Mouse (Mus musculus): Measurements from ENCODE around the gene Cbr3. TPM values are rescaled to one million over a fixed set of nuclear protein-coding genes. Genes with fewer than 3 reads are reported as not detected.

The Cbr3 gene
- total RNA-seq, 2 experiments from 2014 or later, result 2.7 to 3.4 TPM

GRCm38 (mm10) chr16:93710924-93711323, 27.9 kb downstream of the Cbr3 start:
- peak; percentile 70 to 84 for DNase-seq
- intact Hi-C loops (cut with DNase I), result loop anchor here (10.0 kb wide), 1 partner anchor 54 kb away; no protein-coding TSS in a partner anchor

GRCm38 (mm10) chr16:93711411-93712188, 28.6 kb downstream of the Cbr3 start, which contains the start of gene Dop1b:
Gene Dop1b, plus strand, starts transcription at chr16:93711904.
- intact Hi-C loops (cut with DNase I), result loop anchor here (10.0 kb wide), 1 partner anchor 53 kb away; no protein-coding TSS in a partner anchor
- peak; percentile 99 to 100 for DNase-seq

GRCm38 (mm10) chr16:93712189-93712885, 29.3 kb downstream of the Cbr3 start:
- intact Hi-C loops (cut with DNase I), result loop anchor here (10.0 kb wide), 1 partner anchor 52 kb away; no protein-coding TSS in a partner anchor
- no peak for DNase-seq

- intact Hi-C loops (cut with DNase I), result loop anchor here (10.0 kb wide), 1 partner anchor 52 kb away; no protein-coding TSS in a partner anchor
- no peak for DNase-seq
Observed at GRCm38 (mm10) chr16:93712966-93713365, 30.0 kb downstream of the Cbr3 start.

GRCm38 (mm10) chr16:93714426-93714825, 31.4 kb downstream of the Cbr3 start:
- DNase-seq, result no peak
- intact Hi-C loops (cut with DNase I), result loop anchor here (10.0 kb wide), 1 partner anchor 50 kb away; no protein-coding TSS in a partner anchor

GRCm38 (mm10) chr16:93715826-93716225, 32.8 kb downstream of the Cbr3 start:
- intact Hi-C loops (cut with DNase I), result loop anchor here (10.0 kb wide), 1 partner anchor 49 kb away; no protein-coding TSS in a partner anchor
- no peak for DNase-seq

GRCm38 (mm10) chr16:93717299-93717703, 34.3 kb downstream of the Cbr3 start:
- intact Hi-C loops (cut with DNase I), result loop anchor here (10.0 kb wide), 1 partner anchor 48 kb away; no protein-coding TSS in a partner anchor
- DNase-seq, result peak; percentile 80 to 90

GRCm38 (mm10) chr16:93721771-93722170, 38.8 kb downstream of the Cbr3 start:
- no peak for DNase-seq
- intact Hi-C loops (cut with DNase I), result no loop called here

GRCm38 (mm10) chr16:93722476-93722875, 39.5 kb downstream of the Cbr3 start:
- no peak for DNase-seq
- intact Hi-C loops (cut with DNase I), result no loop called here

GRCm38 (mm10) chr16:93725417-93726144, 42.6 kb downstream of the Cbr3 start:
- intact Hi-C loops (cut with DNase I), result no loop called here
- no peak for DNase-seq

- DNase-seq, result no peak
- intact Hi-C loops (cut with DNase I), result no loop called here
Observed at GRCm38 (mm10) chr16:93726186-93726585, 43.2 kb downstream of the Cbr3 start.

- intact Hi-C loops (cut with DNase I), result no loop called here
- DNase-seq, result no peak
Observed at GRCm38 (mm10) chr16:93728676-93729075, 45.7 kb downstream of the Cbr3 start.

GRCm38 (mm10) chr16:93729801-93730721, 47.0 kb downstream of the Cbr3 start:
- DNase-seq, result no peak

GRCm38 (mm10) chr16:93731310-93731709, 48.3 kb downstream of the Cbr3 start:
- intact Hi-C loops (cut with DNase I), result no loop called here
- no peak for DNase-seq

More at GRCm38 (mm10) chr16:93729801-93730721, 47.0 kb downstream of the Cbr3 start:
- intact Hi-C loops (cut with DNase I), result no loop called here

GRCm38 (mm10) chr16:93732875-93733569, 50.0 kb downstream of the Cbr3 start:
- no peak for DNase-seq
- intact Hi-C loops (cut with DNase I), result no loop called here

- intact Hi-C loops (cut with DNase I), result no loop called here
- DNase-seq, result peak; percentile 24 to 28
Observed at GRCm38 (mm10) chr16:93739251-93739650, 56.2 kb downstream of the Cbr3 start.
